Mouse (Mus musculus) bone marrow macrophage, adult 2 months (primary cell): ENCODE results near the gene Man1a.

ENCODE experiments used
- CTCF ChIP-seq: IDR thresholded peaks from 2 replicates; pipeline ENCODE4 v1.5.1; 2012; ENCODE audit warnings: low read depth, mild to moderate bottlenecking, low read length, moderate library complexity
- POLR2A ChIP-seq: IDR thresholded peaks from 2 replicates; pipeline ENCODE4 v1.6.1; 2012; ENCODE audit warnings: mild to moderate bottlenecking, low read depth, low read length, borderline replicate concordance

DNA sequence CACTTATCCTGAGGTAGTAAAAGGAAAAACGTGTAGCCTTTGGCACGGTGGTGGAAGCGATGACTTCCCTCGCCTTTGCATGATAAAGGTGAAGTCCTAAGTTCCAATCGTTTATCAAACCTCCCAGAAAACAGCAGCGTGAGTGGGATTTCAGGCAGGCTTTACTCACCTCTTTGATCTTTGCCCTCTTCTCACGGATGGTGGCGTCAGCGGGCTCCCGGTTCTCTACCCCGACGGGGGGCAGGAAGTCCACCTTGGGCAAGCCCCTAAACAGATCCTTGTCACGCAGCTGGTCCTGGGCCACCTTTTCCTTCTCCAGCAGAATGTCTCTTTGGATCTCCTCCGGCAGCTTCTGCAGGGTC lies 2.2 kb downstream of the Man1a start:
- no peak for TF ChIP-seq CTCF
- TF ChIP-seq POLR2A = no peak
